14 mouse cellular contexts compared by ENCODE assay signal in the genomic region with DNA sequence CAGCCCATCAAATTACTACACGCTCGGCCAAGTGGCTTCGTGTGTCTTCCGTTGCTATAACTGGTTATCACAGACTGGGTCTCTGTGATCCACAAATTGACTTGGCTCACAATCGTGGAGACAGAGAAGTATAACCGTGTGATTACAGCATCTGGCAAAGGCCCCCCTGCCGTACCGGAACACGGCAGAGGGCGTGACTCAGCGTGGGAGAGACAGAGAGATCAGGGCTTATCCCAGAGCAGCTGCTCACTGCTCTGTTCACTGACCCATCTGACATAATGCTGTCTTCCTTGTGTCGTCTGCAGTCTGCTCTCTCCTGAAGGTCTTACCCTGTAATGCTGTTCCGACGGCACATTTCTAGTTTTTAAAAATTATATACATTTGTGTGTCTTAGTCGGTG.
"Had no signal": no experiment of that assay in that cellular context is flagged by ENCODE, and none has a peak within 500 bp of the region (broad histone marks: within the 10 kb centered on the region; RNA-seq: fewer than 3 reads in every experiment).

No protein-coding gene starts in this region.

- H3K9me3 ChIP-seq: limb, embryonic 10.5 days; liver, embryonic 15.5 days; neural tube, embryonic 15.5 days had no signal

- DNase-seq: kidney, adult 18-20 months; kidney, postnatal 10 days; kidney, postnatal 4 days; lung, adult 2 months; lung, postnatal 36 days; right cerebral cortex, postnatal 14 days; thymus, postnatal 4 days had no signal

- ATAC-seq: lung, postnatal 0 days had no signal

- H3K4me1 ChIP-seq: limb, embryonic 10.5 days; liver, embryonic 15.5 days; neural tube, embryonic 15.5 days had no signal

- H3K27ac ChIP-seq: layer of hippocampus, adult 2 months; limb, embryonic 10.5 days; liver, embryonic 15.5 days; neural tube, embryonic 15.5 days; stomach, postnatal 0 days had no signal

- H3K36me3 ChIP-seq: limb, embryonic 10.5 days; liver, embryonic 15.5 days; neural tube, embryonic 15.5 days had no signal

- H3K4me3 ChIP-seq: layer of hippocampus, adult 2 months; limb, embryonic 10.5 days; liver, embryonic 15.5 days; neural tube, embryonic 15.5 days had no signal

- H3K4me2 ChIP-seq: liver, embryonic 11.5 days; liver, embryonic 15.5 days; neural tube, embryonic 15.5 days had no signal

- H3K27me3 ChIP-seq: liver, embryonic 15.5 days; neural tube, embryonic 15.5 days had no signal

- H3K9ac ChIP-seq: liver, embryonic 15.5 days; neural tube, embryonic 15.5 days had no signal
